Mouse (Mus musculus): ENCODE data around the gene Spata16. TPM values are rescaled to one million over a fixed set of nuclear protein-coding genes. Genes with fewer than 3 reads are reported as not detected.

Gene Spata16
- not detected in 2 replicates for polyA plus RNA-seq (2015; fragmentation: Nextera tagmentation; extraction: Ambion mirVana)

DNA sequence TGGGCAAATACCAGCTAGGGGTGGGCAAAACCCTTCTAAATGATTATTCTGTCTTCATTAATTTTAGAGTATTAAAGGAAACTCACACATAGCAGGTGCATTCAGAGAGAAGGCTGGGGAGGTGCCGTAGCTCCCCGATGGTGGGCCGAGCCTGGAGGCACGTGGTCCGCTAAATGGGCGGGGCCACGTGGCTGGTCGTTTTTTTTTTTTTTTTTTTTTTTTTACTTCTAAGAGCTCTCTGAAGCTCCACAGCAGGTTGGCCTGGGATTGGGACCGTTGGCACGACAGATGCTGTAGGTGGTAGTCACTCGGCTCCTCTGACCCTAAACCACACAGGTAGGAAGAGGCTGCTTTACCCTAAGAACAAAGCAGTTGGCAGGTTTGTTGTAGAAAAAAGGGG lies at the start of gene Spata16:
Gene Spata16, plus strand, starts transcription at position 219 of the 400 bp plus-strand sequence.

Small RNA genes lying within 50 kb of the gene (microRNA-seq; reads per million reads assigned to microRNA genes)
- gene Gm25773 (ENCODE audit: borderline replicate concordance, insufficient number of aligned reads) (not detected), gene Gm44464 (ENCODE audit: borderline replicate concordance, insufficient number of aligned reads) (not detected)

Measured in adrenal gland, postnatal 0 days (tissue).